Mouse (Mus musculus) hindbrain, embryonic 15.5 days (tissue): ENCODE measurements at regions not wholly inside any gene's neighbourhood (a gene's known extent, or its start where the extent isn't known, plus 50 kb on each side); places are given as distances from the start of the nearest gene placed in this dataset.

ENCODE experiments used
- ATAC-seq: fragments of 200-750 bp; cut with Nextera tagmentation; 2 replicates; pipeline ENCODE4 v1.8.0; 2017; ENCODE audit warnings: low read depth, moderate number of reproducible peaks, moderate TSS enrichment; ENCODE audit not compliant: low FRiP score
- H3K27ac ChIP-seq: fragments of 300-500 bp; sonication (generic); replicated peaks from 2 replicates; pipeline ENCODE4 v1.5.1; 2015; ENCODE audit warnings: mild to moderate bottlenecking, inconsistent platforms
- H3K27me3 ChIP-seq: fragments of 300-500 bp; sonication (generic); 2 replicates; pipeline ENCODE4 v1.6.1; 2015; ENCODE audit warnings: control low read depth, inconsistent platforms
- H3K36me3 ChIP-seq: fragments of 300-500 bp; sonication (generic); 2 replicates; pipeline ENCODE4 v1.6.1; 2015; ENCODE audit warnings: control low read depth, inconsistent platforms
- H3K4me1 ChIP-seq: fragments of 300-500 bp; sonication (generic); replicated peaks from 2 replicates; pipeline ENCODE4 v1.6.1; 2015; ENCODE audit warnings: control low read depth, inconsistent platforms
- H3K4me2 ChIP-seq: fragments of 300-500 bp; sonication (generic); 2 replicates; pipeline ENCODE4 v1.6.1; 2015; ENCODE audit warnings: moderate library complexity, mild to moderate bottlenecking, inconsistent platforms
- H3K4me3 ChIP-seq: fragments of 300-500 bp; sonication (generic); 2 replicates; pipeline ENCODE4 v1.5.1; 2015; ENCODE audit warnings: mild to moderate bottlenecking, inconsistent platforms
- H3K9ac ChIP-seq: fragments of 300-500 bp; sonication (generic); 2 replicates; pipeline ENCODE4 v1.6.1; 2015; ENCODE audit warnings: inconsistent platforms
- H3K9me3 ChIP-seq: fragments of 300-500 bp; sonication (generic); 2 replicates; pipeline ENCODE4 v1.6.1; 2016; ENCODE audit warnings: control low read depth, inconsistent platforms
- whole genome bisulfite sequencing: fragments of 180-500 bp; shearing (Covaris S2); methylation state at CpG from one replicate; pipeline ENCODE4 v1.1.7; 2015; 5-methylcytosine and 5-hydroxymethylcytosine counted together

GRCm38 (mm10) chr15:62336454-62337284 lies 1413.9 kb upstream of the A1bg start:
- 91% methylated on average over 6 of the region's 6 CpGs for WGBS
- ATAC-seq: no peak
- no peak overlapping the region for H3K4me2 ChIP-seq

DNA sequence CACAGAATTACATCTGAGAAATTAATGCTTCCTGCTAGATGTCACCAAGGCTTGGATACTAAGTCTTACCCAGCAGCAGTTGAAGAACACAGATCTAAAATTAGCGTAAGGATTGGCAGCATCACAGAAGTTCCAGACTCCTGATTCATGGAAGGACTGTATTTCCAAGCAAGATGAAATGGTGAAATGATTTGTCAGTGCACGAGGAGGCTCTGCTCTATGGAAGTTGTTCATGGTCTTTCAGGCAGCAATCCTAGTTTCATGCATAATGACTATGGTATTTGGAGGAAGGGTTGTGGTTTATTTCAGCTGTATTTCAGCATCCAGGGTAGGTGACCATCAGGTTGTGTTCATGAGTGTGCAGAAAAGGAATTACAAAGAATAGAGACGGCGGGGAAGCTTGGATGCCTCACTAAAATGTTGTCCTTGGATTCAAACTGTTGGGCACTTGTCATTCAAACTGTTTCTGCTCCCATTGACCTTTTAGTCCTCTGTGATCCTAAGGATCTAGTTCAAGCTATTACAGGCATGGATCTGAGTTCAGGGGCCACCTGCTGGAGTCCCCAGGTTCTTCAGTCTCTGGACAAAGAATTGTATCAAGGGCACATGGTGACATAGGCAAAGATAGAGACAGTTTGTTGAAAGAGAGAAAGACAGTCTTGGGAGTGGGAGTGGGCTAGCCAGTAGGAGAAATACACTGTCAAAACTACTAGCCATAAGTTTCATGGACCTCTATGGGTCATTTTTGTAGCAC lies 1411.6 kb upstream of the A1bg start:
- no peak overlapping the region for H3K27ac ChIP-seq
- H3K27me3 ChIP-seq: no peaks in the 10 kb centered on the region
- no peaks in the 10 kb centered on the region for H3K9me3 ChIP-seq
- no peak overlapping the region for H3K4me3 ChIP-seq
- no peak for ATAC-seq
- no peak overlapping the region for H3K4me2 ChIP-seq
- H3K36me3 ChIP-seq: no peaks in the 10 kb centered on the region
- H3K9ac ChIP-seq: no peak overlapping the region
- 94% methylated on average over 4 of the region's 4 CpGs for WGBS
- no peaks in the 10 kb centered on the region for H3K4me1 ChIP-seq

More at GRCm38 (mm10) chr15:62336454-62337284, 1413.9 kb upstream of the A1bg start:
- Histone ChIP-seq H3K9ac (no peak overlapping the region), H3K27me3 (no peaks in the 10 kb centered on the region), H3K4me3 (no peak overlapping the region), H3K4me1 (no peaks in the 10 kb centered on the region), H3K9me3 (no peaks in the 10 kb centered on the region), H3K27ac (no peak overlapping the region), H3K36me3 (no peaks in the 10 kb centered on the region)

DNA sequence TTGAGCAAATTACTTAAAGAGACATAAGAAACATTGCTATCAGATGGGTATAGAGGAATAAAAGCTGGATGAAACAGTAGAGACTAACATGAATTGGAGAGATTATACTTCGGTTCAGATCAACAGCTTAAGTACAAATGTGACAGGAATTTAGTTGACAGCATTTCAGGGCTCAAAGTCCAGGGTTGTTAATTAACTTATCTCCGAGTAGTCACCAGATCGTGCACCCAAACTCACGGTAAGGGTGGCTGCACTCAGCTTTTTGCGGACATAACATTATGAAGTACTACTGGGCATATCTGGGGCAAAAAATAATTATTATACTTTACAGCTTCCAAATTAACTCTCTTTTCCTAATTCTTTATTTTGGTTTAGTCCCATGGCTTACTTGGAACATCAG lies 1409.3 kb upstream of the A1bg start:
- no peak for ATAC-seq
- Histone ChIP-seq H3K4me3 (no peak overlapping the region), H3K9ac (no peak overlapping the region), H3K27me3 (no peaks in the 10 kb centered on the region), H3K27ac (no peak overlapping the region), H3K4me1 (peaks cover 9% of the 10 kb centered on the region; the same call in 1 of the 2 replicates), H3K36me3 (no peaks in the 10 kb centered on the region), H3K4me2 (no peak overlapping the region), H3K9me3 (no peaks in the 10 kb centered on the region)
- 87% methylated on average over 5 of the region's 5 CpGs for WGBS

DNA sequence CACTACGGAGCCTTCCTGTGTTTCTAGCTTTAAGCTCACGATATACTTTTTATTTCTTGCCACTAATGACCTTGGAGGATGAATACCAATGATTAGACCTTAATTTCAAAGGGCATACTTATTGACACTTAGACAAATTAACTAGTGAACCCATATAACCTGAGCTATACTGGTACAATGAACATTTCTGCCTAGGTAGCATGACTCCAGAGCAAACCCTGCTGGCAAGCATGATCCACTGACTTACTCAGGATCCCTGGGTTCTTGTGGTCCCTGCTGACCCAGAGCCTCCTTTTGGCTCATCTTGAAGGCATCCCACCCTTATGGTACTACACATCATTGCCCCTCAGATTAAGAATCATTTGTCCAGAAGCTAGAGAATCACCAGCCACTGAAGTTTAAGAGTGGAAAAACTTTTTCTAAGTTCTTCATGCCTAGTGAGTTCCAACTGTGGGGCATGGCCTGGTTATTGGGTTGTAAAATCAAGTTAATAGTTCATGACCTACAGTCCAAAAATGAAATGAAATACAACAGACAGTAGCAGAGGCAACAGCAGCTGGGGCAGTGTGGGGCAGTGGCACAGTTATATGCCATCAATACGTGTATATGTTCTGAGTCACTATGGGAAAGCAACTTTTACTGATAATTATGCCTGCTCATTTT lies 1408.5 kb upstream of the A1bg start:
- H3K4me1 ChIP-seq: peaks cover 9% of the 10 kb centered on the region; the same call in 1 of the 2 replicates
- 94% methylated on average over 3 of the region's 3 CpGs for WGBS
- no peaks in the 10 kb centered on the region for H3K27me3 ChIP-seq
- H3K36me3 ChIP-seq: no peaks in the 10 kb centered on the region
- no peak overlapping the region for H3K27ac ChIP-seq
- no peak for ATAC-seq
- no peak overlapping the region for H3K4me2 ChIP-seq
- no peaks in the 10 kb centered on the region for H3K9me3 ChIP-seq
- no peak overlapping the region for H3K9ac ChIP-seq
- H3K4me3 ChIP-seq: no peak overlapping the region

- 12% methylated on average over 3 of the region's 3 CpGs for WGBS
- no peak overlapping the region for H3K27ac ChIP-seq
- H3K4me2 ChIP-seq: no peak overlapping the region
- no peak overlapping the region for H3K9ac ChIP-seq
- no peak overlapping the region for H3K4me3 ChIP-seq
- ATAC-seq: no peak
- peaks cover 9% of the 10 kb centered on the region; the same call in 1 of the 2 replicates for H3K4me1 ChIP-seq
- no peaks in the 10 kb centered on the region for H3K9me3 ChIP-seq
- no peaks in the 10 kb centered on the region for H3K27me3 ChIP-seq
- H3K36me3 ChIP-seq: no peaks in the 10 kb centered on the region
These were observed 1406.1 kb upstream of the A1bg start for GRCm38 (mm10) chr15:62328920-62329319.

- Histone ChIP-seq H3K9ac (no peak overlapping the region), H3K9me3 (no peaks in the 10 kb centered on the region), H3K4me3 (no peak overlapping the region), H3K4me1 (peaks cover 9% of the 10 kb centered on the region; the same call in 1 of the 2 replicates), H3K36me3 (no peaks in the 10 kb centered on the region), H3K27me3 (no peaks in the 10 kb centered on the region), H3K27ac (no peak overlapping the region), H3K4me2 (no peak overlapping the region)
- WGBS: 57% methylated on average over 9 of the region's 9 CpGs
- ATAC-seq: no peak
These were observed 1405.6 kb upstream of the A1bg start for GRCm38 (mm10) chr15:62328305-62328881.

DNA sequence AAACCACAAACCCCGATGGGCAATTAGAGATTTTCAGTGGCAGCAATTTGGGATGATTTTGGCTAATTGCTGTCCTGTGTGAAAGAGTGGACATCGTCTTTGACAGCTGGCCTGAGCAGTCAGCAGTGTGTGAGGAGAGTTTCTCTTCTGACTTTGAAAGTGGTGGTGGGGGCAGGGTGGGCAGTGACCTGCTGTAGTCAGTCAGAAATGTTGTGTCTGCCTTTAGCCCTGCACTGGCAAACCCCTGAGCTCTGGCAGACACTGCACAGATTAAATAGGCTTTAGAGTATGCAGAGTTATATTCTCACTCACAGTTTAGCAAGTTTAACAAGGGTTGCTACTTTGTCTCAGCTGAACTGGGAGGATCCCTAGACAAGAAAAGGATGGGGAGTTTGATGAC lies 1404.7 kb upstream of the A1bg start:
- no peaks in the 10 kb centered on the region for H3K27me3 ChIP-seq
- peaks cover 9% of the 10 kb centered on the region; the same call in 1 of the 2 replicates for H3K4me1 ChIP-seq
- no peak overlapping the region for H3K4me2 ChIP-seq
- ATAC-seq: no peak
- no peak overlapping the region for H3K4me3 ChIP-seq
- no peak overlapping the region for H3K27ac ChIP-seq
- H3K9me3 ChIP-seq: no peaks in the 10 kb centered on the region
- no peak overlapping the region for H3K9ac ChIP-seq
- H3K36me3 ChIP-seq: no peaks in the 10 kb centered on the region
- 69% methylated on average over 2 of the region's 2 CpGs for WGBS

GRCm38 (mm10) chr15:62326524-62326923 lies 1403.7 kb upstream of the A1bg start:
- Histone ChIP-seq H3K4me3 (no peak overlapping the region), H3K27me3 (no peaks in the 10 kb centered on the region), H3K9me3 (no peaks in the 10 kb centered on the region), H3K4me1 (peaks cover 9% of the 10 kb centered on the region; the same call in 1 of the 2 replicates), H3K27ac (no peak overlapping the region), H3K9ac (no peak overlapping the region), H3K36me3 (no peaks in the 10 kb centered on the region), H3K4me2 (no peak overlapping the region)
- ATAC-seq: no peak
- WGBS: 96% methylated on average over 4 of the region's 4 CpGs

- ATAC-seq: no peak
- no peak overlapping the region for H3K4me3 ChIP-seq
- H3K36me3 ChIP-seq: no peaks in the 10 kb centered on the region
- H3K27ac ChIP-seq: no peak overlapping the region
- H3K9ac ChIP-seq: no peak overlapping the region
- peaks cover 9% of the 10 kb centered on the region; the same call in 1 of the 2 replicates for H3K4me1 ChIP-seq
- 80% methylated on average over 1 of the region's 1 CpGs for WGBS
- no peak overlapping the region for H3K4me2 ChIP-seq
- H3K9me3 ChIP-seq: no peaks in the 10 kb centered on the region
- H3K27me3 ChIP-seq: no peaks in the 10 kb centered on the region
These were observed 1402.9 kb upstream of the A1bg start for GRCm38 (mm10) chr15:62325451-62326290.

DNA sequence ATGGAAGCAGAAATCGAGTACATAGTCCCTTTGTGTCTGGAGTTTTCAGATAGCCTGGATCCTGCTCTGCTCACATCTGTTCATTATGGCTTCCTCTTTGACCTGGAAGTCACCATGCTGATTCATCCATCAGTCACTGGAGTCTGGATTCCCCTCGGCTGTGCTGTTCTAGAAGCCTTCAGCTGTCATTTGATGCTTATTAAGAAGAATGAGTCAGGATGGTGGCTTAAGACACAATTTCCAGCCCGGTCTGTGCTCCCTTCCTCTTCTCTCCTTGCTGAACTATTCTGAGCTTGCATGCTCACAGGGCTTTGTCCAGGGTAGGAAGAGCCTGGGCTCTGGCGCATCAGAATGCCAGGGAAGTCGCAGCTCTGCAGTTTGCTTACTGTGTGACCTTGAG lies 1398.2 kb upstream of the A1bg start:
- Histone ChIP-seq H3K36me3 (no peaks in the 10 kb centered on the region), H3K4me2 (no peak overlapping the region), H3K4me3 (no peak overlapping the region), H3K9me3 (no peaks in the 10 kb centered on the region), H3K27ac (no peak overlapping the region), H3K27me3 (no peaks in the 10 kb centered on the region), H3K4me1 (no peaks in the 10 kb centered on the region), H3K9ac (no peak overlapping the region)
- 73% methylated on average over 5 of the region's 5 CpGs for WGBS
- ATAC-seq: no peak

DNA sequence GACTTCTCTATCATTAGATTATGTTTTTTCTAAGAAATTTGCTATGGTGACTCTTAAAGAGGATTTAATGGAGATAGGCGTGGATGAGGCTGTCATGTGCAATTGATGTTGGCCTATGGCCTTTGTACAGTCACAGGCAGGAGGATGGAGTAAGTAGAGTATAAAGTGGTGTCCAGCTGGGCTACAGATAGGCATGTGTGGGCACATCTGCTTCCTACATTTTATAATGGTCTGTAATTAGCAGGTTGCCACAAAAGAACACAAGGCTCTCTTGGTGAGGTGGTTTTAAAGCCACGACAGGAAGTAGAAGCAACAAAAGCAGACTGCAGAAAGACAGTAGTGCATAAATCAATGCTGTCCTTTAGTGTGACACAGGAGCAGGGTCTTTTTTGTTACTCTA lies 1391.6 kb upstream of the A1bg start:
- Histone ChIP-seq H3K27me3 (no peaks in the 10 kb centered on the region), H3K4me2 (no peak overlapping the region), H3K36me3 (no peaks in the 10 kb centered on the region), H3K4me1 (no peaks in the 10 kb centered on the region), H3K9ac (no peak overlapping the region), H3K4me3 (no peak overlapping the region), H3K9me3 (no peaks in the 10 kb centered on the region), H3K27ac (no peak overlapping the region)
- WGBS: 41% methylated on average over 2 of the region's 2 CpGs
- ATAC-seq: no peak
